Mouse (Mus musculus): ENCODE results near the gene Pdcd1lg2. TPM values are rescaled to one million over a fixed set of nuclear protein-coding genes. Genes with fewer than 3 reads are reported as not detected.

The Pdcd1lg2 gene
- total RNA-seq, 2 experiments from 2014 or later, result 0.15 TPM; not detected in 1

DNA sequence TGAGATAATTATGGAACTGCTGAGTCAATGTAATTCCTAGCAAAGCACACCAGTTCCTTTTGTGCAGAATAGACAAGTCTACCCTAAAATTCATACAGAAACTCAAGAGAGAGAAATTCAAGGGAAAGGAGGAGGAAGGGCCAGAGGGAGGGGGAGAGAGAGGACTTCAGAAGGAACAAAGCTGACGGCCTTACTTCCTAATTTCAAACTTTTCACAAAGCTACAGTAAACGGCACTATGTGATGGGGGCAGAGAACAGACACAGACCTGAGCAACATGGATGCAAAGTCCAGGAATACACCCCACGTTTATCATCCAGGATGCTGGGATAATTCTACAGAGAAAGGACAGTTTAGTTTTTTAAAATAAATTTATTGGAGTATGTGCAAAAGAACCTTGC is 8.8 kb downstream of the Pdcd1lg2 start:
- DNase-seq, result peak in 1 of 2 experiments; percentile 30

DNA sequence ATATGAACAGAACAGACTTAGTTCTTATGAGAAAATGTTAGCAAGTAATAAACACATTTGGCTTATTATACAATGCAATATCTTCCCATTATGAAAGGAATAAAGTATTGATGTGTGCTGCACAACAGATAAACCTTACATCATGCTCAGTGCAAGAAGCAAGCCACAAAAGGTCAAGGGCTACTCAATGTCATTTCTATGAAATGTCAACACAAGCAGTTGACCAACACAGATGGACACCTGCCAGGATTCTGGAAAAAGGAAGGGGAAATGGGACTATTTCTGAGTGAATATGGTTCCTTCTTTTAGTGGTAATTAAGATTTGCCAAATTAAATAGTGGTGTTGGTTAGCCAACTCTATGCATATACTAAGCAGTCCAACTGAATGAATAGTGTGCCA is 9.2 kb downstream of the Pdcd1lg2 start:
- DNase-seq, result peak in 1 of 2 experiments; percentile 50

DNA sequence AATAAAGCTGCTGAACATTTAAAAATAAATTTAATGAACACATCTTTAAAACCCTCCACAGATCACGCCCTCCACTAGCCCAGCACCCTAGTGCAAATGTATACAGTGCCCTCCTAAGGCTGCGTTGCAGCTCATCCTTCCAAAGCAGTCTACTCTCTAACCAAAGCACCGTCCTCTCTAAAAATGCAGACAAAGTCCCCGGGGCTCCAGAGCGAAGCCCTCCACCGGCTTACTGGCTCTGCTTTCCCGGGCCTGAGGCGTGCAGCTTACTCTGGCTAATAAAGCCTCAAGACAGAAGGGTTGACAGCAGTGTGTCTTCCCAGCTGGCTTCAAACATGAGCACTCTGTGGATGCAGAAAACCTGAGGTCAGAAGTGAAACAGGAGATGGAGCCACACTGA is 9.7 kb downstream of the Pdcd1lg2 start:
- no peak for DNase-seq

DNA sequence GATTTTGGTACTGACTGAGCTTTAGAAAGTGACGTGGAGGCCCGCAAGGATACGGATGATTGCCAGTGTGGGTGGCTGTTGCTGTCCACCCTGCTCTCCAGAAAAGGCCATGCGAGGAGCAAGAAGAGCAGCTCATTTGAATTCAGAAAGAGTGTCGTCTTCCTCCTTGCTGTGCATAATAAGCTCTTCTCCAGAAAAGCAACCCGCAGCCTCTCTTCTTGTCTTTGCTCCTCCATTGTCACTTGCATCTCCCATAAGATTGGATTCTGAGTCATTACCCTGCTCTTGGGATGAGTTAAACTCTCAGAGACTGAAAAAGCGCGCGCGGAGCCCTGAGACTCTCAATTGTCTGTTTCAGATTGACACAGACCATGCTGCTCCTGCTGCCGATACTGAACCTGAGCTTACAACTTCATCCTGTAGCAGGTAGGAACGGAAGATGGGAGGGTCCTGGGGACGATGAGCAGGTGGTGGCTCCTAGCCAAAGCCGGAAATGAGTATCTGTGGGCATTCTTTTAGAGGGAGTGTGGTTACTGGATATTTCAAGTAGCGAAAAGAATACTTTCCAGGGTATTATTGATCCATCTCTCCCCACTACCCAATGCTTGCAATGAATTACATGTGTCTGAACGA is 11.4 kb downstream of the Pdcd1lg2 start:
- no peak for DNase-seq

DNA sequence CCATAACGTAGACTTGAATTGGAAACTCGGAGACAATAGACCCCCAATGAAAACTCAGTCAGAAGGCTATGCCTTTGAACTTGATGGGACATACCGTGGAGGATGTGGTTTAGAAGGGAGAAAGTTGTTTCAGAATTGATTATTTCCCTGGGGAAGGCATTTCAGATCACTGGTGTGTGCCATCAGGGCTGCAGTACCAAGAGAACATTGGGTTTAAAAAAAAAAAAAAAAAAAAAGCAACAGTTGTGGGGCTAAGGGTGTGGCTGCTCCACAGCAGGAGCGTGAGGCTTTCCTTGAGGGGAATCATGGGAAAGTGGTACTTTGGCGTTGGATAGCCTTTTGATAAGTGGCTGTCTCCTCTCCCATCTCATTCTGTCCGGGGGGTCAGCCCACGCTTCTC is 12.1 kb downstream of the Pdcd1lg2 start:
- DNase-seq, result no peak

DNA sequence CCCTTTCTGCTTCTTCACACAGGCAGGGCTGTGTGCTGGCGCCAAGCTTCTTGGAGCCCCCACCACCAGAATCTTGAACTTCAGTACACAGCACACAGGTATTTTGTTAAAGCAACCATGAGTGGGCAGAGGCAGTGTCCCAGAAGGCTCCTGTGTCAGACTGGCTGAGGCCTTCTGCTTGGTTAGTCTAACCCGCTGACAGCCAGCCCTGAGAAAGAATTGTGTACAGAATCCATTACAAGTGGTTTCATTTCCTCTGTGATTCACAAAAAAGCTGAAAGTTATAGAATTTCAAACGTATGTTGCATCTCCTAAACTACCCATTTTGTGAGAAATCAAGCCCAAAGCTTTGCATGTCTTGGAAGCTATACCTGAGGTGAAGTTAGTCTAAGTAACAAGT is 19.8 kb downstream of the Pdcd1lg2 start:
- no peak for DNase-seq

DNA sequence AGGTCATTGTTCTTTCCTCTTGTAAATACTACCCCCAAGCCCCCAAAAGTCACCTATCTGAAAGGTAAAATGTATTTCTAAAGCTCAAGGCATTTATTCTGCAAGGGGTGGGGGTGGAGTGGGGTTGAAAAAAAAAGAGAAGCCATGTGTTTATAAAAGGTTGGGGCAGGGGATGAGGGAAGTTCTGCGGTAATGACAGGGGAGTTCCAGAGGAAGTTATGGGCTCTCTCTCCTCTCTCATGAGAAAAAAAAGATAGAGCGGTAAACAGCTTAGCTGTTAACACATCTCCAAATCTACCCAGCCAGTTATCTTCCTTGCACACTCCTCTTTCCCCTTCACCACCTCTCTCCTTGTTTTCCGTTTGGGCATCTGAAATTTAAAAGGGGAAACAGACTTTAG is 20.2 kb downstream of the Pdcd1lg2 start:
- no peak for DNase-seq

DNA sequence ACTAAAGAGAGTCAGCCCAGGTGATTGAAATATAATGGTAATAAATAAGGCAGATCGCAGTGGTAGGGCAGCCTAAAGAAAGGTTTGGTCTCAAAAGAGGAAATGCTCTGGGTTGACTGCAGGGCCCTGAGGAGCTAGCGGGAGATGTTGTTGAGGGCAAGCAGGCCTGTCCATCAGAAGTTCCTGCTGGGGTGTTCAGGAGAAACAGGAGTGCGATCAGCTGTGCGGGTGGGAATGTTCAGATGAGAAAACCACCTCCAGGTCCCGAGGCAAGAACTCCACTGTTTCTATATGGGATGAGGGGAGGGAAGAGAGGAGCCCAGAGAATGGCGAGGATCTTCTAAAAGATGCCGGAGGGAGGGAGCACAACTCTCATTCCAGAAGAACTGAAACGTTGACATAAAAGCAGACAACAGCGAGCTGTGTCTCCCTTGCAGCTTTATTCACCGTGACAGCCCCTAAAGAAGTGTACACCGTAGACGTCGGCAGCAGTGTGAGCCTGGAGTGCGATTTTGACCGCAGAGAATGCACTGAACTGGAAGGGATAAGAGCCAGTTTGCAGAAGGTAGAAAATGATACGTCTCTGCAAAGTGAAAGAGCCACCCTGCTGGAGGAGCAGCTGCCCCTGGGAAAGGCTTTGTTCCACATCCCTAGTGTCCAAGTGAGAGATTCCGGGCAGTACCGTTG is 26.2 kb downstream of the Pdcd1lg2 start:
- DNase-seq, result no peak

DNA sequence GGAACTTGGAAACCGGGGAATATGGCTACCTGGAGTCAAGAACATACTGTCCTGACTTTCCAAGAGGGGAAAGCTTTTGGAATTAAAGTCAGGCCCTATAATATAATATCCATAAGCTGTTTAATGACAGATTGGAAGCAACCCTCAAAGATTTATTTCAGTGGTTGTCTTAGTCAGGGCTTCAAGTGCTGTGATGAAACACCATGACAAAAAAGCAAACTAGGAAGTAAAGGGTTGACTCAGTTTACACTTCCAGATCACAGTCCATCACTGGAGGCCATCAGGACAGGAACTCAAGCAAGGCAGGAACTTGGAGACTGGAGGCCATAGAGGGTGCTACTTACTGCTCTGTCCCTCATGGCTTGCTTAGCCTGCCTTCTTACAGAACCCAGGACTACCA is 27.1 kb downstream of the Pdcd1lg2 start:
- no peak for DNase-seq

DNA sequence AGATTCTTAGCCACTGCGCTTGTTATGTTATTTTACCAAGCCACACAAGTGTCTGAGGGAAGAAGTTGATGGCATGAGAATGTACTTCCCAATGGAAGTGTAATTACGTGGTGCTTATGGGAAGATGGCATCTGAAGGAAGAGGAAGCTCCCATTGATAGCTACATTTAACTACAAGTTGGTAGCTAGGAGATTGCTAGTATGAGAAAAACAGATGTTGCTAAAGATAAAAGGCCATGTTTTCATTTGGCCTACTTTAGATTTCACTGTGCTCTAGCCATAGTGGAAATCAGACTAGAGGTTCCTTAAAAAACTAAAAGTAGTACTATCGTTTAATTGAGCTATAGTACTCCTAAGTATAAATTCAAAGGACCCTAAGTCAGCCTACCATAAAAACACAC is 28.5 kb downstream of the Pdcd1lg2 start:
- no peak for DNase-seq

DNA sequence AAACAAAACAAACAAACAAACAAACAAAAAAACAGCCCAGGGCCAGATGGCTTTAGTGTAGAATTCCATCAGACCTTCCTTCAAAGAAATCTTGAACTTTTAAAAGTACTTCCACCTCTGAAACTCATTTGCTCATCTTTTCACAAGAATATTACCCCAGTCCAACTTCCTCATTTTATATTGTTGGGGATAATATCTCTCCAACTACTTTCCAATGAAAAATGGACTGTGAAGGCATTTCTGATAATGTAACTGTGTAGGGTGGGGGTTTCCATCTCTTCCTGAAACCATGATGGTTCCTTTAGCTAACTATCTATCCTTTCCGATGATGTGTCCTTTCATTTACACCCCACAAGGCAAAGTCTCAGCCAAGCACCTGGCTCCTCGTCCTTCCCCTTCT is 31.8 kb downstream of the Pdcd1lg2 start:
- no peak for DNase-seq

DNA sequence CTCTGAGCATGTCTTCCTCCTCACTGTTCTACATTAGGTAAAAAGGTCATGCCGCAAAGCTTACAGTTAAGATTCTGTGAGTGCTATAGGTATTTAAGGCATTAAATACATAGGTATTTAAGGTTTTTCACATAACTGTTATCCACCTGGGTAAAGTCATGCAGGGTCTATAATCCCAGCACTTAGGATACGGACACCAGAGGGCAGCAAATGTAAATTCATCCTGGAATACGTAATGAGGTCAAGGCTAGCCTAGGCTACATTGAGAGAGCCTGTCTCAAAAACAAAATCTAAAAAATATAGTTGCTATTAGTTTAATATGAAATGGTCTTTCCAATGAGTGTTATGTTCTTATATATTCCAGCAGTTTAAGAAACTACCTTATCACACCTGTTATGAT is 33.6 kb downstream of the Pdcd1lg2 start:
- DNase-seq, result no peak

DNA sequence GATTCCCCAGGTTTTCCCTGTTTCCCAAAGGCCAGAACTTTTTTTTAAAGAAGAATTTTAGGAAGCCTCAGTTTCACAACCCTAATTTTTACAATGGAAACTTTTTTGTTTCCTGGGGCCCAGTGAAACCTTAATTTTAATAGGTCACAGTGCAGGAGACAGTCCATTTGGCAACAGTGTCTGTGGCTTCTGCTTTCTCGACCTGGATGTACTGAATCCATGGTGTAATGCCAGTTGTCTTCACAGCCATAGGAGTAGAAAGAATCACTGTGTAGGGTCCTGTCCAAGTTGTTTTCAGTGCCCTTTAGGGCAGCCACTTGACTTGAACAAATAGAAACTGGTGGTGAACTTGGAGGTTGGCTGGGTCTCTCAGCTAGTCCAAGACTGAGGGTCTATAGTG is 37.7 kb downstream of the Pdcd1lg2 start:
- no peak for DNase-seq

DNA sequence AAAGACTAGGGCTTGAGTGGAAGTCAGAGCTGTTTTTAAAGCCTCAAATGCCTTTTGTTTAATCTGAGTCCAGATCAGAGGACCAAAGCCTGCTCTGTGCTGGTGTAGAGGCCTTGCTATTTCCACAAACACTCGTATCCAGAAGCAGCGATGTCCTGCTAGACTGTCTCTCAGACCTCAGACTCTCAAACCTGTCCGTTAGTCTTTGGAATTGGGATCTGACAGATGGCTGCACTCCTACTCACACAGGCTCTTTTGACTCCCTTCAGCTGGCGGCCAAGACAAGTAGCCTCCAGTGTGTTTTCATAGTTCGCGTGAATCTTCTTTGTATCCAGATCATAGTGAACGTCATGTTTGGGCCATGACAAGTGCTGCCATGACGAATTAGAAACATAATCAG is 39.7 kb downstream of the Pdcd1lg2 start:
- no peak for DNase-seq

DNA sequence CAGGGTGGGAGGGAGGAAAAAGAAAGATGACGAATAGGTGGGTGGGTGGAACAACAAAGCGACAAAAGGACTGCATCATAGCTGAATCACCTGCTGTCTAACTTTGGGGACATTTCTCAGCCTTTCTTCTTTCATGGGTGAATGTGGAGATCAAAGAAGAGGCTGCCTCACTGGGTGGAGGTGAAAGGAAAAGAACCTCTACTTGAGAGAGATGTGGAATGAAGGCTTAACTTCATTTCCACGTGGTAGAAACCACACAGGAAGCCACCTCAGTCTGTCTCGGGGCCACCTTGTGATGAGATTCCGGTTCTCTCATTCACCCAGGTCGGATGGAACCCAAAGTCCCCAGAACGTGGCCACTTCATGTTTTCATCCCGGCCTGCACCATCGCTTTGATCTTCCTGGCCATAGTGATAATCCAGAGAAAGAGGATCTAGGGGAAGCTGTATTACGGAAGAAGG is 43.5 kb downstream of the Pdcd1lg2 start:
- DNase-seq, result no peak

DNA sequence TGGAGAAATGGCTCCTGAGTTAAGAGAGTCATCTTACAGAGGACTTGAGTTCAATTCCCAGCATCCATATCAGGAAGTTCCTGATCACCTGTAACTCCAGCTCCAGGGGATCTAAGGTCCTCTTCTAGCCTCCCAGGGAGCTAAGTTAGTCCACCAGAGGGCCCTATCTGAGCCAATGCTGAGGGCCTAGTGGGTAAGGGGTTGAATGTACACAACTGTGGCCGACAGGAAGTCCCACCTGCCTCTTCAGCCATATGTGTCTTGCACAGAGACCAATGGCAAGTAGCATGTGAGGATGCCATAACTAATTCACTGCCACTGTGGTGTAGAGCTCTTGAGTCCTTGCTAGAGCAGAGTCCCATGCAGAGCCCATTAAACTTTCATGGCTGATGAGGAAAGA is 44.4 kb downstream of the Pdcd1lg2 start:
- DNase-seq, result no peak

DNA sequence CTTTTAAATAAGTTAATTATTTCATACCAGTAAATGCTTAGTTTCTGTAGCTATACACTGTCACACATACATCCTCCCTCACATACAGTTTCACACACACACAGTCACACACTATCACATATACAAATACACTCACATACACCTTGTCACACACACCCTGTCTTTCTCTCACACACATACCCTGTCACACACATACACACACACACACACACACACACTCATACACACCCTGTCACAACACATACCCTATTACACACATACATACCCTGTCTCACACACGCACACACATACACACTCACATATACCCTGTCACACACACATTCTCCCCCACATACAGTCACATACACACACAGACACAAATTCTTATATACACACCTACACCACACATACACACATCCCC is 47.3 kb downstream of the Pdcd1lg2 start:
- DNase-seq, result no peak

DNA sequence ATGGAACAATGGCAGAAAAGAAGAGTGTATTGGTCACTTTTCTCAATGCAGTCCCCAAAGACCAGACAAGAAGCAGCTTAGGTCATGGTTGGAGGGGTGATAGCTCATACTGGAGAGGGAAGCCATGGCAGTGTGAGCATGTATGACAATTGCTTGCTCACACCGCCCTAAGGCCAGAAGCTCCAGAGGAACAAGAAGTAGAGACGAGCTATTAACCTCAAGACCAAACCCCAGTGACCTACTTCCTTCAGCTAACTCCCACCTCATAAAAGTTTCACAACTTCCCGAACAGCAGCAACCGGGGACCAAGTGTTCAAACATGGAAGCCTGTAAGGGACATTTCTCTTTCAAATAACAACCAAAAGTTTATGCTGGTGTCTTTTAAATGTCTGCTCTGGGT is 51.7 kb downstream of the Pdcd1lg2 start:
- DNase-seq, result no peak

DNA sequence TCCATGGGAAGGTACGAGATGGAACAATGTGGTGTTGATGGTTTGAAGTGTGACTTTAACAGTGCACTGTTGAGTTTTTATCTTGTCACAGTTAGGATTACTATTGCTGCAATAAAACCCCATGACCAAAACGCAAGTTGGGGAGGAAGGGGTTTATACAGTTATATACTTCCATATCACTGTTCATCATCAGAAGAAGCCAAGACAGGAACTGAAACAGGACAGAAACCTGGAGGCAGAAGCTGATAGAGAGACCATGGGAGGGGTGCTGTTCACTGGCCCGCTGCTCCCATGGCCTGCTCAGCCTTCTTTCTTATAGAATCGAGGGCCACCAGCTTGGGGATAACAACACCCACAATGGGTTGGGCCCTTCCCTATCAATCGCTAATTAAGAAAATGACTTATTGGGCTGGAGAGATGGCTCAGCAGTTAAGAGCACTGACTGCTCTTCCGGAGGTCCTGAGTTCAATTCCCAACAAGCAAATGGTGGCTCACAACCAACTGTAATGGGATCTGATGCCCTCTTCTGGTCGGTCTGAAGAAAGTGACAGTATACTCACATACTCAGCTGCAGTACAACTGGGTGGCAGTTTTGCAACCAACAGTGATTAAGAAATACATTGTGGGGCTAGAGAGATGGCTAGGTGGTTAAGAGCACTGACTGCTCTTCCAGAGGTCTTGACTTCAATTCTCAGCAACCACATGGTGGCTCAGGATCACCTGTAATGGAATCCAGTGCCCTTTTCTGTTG is 53.1 kb downstream of the Pdcd1lg2 start:
- DNase-seq, result no peak

DNA sequence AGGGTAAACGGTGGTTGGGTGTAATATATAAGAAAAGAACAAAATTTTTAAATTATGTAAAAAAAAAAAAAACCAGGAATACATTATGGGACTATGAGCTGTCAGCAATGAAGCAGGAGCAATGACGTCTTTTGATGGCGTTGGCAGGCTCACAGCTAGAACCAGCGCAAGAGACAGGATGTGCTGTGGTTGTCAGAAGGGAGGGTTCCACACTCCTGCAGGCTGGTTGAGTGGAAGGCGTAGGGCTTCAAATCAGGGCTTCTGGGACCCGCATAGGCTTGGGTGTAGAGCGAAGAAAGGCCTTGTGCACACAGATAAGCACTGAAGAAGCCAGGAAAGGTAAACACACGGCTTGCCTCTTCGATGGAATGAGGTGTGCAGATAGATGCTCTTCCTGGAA is 56.1 kb downstream of the Pdcd1lg2 start:
- no peak for DNase-seq

DNA sequence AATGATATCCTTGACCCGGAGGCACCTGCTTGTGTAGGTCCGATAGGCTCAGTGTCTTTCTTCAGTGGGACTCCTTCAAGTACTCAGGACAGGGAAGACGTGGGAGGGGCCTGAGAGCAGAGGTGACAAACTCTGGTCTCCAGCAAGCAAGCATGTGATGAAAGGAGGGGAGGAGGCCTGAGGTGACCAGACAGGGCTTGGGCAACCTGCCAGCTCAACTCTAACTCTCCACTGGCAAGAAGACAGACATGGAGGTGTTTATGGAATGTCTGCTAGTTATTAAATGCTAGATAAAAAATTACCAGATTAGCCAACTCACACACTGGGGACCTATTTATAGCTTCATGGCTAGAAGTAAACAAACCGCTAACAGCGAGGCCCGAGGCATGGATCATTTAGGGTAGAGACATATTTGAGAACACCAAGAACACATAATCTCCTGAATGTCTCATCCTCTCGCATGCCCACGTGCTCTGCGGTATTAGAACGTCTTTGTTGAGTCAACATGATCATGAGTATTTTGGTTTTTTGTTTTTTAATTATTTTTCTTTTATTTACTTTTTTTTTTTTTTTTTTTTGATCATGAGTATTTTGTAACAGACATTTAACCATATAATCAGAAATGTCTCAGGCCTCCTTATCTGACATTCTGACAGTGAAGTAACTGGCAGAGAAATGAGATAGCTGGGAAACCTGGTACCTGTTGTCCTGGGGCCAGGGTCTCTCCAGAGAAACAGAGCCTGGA is 58.4 kb downstream of the Pdcd1lg2 start:
- peak; percentile 77 to 83 for DNase-seq

DNA sequence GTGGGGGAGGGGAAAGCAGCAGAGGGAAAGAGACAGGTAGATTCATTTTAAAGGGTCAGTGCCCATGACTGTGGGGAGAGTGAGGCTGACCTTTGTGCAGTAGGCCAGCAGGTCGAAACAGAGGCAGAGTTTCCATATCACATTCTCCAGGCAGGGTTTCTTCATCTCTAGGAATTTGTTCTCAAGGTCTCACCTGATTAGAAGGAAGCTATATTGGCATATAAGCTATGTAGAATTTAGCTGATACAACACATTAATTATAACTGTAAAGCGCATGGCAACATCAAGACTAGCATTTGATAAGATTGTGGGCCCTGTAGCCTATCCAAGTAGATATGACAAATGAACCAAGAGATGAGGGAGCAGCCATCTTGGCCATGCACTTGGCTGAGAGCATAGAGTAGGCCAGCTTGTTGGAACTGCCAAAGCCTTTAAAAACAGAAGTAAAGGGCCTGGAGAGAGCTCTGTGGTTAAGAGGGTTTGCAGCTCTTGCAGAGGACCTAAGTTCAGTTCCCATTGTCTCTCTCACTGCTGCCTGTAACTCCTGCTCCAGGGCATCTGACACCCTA is 59.1 kb downstream of the Pdcd1lg2 start:
- peak in 1 of 2 experiments; percentile 41 for DNase-seq

Measured in heart, adult 18-20 months (tissue).